ENCODE assay signal across 8 mouse cellular contexts in the genomic region with DNA sequence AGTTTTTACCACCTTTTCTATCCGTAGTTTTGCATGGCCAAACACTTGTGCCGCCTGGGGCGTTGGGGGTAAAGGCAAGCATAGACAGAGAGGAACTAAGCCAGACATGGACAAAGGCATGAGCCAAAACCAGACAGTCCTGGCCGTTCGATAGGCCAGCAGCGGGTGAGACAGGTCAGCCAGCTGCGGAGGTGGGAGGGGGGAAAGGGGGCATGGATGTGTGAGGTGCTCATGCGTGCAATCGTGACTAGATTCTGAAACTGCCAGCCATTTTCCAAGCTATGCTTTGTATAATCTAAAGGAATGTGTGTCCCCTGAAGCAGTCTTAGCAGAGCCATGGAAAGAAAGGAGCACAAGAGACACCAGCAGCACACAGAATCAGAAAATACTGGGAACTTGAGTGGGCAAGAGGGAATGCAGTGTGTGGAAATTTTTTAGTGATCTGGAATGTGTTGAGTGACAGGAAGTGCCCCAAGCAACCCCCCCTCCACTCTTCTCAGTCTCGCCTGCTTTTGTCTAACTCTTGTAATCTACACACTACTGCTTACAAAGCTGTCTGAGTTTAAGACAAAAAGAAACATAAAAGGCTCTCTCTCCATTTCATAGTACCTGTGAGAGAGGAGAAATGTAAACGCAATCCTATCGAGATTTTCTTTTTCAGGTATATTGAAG.
DNase-seq lines count a peak whose midpoint lies in the region; ATAC-seq and TF ChIP-seq lines count a peak whose summit lies in the region.

No protein-coding gene starts in this region.

- ATAC-seq in forebrain, embryonic 15.5 days (replicated peaks), result peak; percentile 72
- peak; percentile 86 for ATAC-seq in lung, embryonic 15.5 days (ENCODE audit: borderline replicate concordance, extremely low read depth, low FRiP score, low TSS enrichment)

- peak overlapping the region; percentile 89 for H3K27ac ChIP-seq in forebrain, embryonic 15.5 days (replicated peaks)
- H3K27ac ChIP-seq in lung, embryonic 15.5 days, result peak overlapping the region; percentile 96
- peak overlapping the region; percentile 58 for H3K27ac ChIP-seq in olfactory bulb, adult 2 months (ENCODE audit: insufficient read depth, low read depth, low read length)

- TF ChIP-seq CTCF in E14TG2a.4 (conservative IDR thresholded peaks at IDR 0.05; ENCODE audit: low read length), result no peak
- TF ChIP-seq CTCF in olfactory bulb, adult 2 months (IDR thresholded peaks at IDR 0.05; ENCODE audit: insufficient read depth, low read depth, low read length), result no peak

- whole genome bisulfite sequencing in forebrain, embryonic 15.5 days, result under 1% methylated on average over 12 of the region's 12 CpGs
- under 1% methylated on average over 12 of the region's 12 CpGs for WGBS in lung, embryonic 15.5 days
- 4% methylated on average over 12 of the region's 12 CpGs for WGBS in olfactory bulb, adult 2 months

- intact Hi-C loops in heart, postnatal 14 days (cut with DNase I), result no loop called here

- H3K9ac ChIP-seq in forebrain, embryonic 15.5 days (replicated peaks), result peak overlapping the region; percentile 60
- H3K9ac ChIP-seq in lung, embryonic 15.5 days, result peak overlapping the region; percentile 67

- H3K4me2 ChIP-seq in forebrain, embryonic 15.5 days (replicated peaks), result peak overlapping the region; percentile 56
- peak overlapping the region; percentile 66 for H3K4me2 ChIP-seq in lung, embryonic 15.5 days

- H3K27me3 ChIP-seq in E14TG2a.4 (ENCODE audit: insufficient read depth, low read length), result no peaks in the 10 kb centered on the region
- H3K27me3 ChIP-seq in forebrain, embryonic 15.5 days, result no peaks in the 10 kb centered on the region
- no peaks in the 10 kb centered on the region for H3K27me3 ChIP-seq in lung, embryonic 15.5 days

- H3K36me3 ChIP-seq in E14TG2a.4 (ENCODE audit: insufficient read depth, low read length), result no peaks in the 10 kb centered on the region
- H3K36me3 ChIP-seq in forebrain, embryonic 15.5 days, result no peaks in the 10 kb centered on the region
- no peaks in the 10 kb centered on the region for H3K36me3 ChIP-seq in lung, embryonic 15.5 days

- H3K4me3 ChIP-seq in E14TG2a.4 (replicated peaks; ENCODE audit: low read length), result peak overlapping the region; percentile 24; the same call in 1 of the 2 replicates
- H3K4me3 ChIP-seq in forebrain, embryonic 15.5 days, result peak overlapping the region; percentile 50
- peak overlapping the region; percentile 66 for H3K4me3 ChIP-seq in lung, embryonic 15.5 days
- H3K4me3 ChIP-seq in olfactory bulb, adult 2 months (ENCODE audit: insufficient read depth, low read depth, low read length), result peak overlapping the region; percentile 60

- peaks cover 29% of the 10 kb centered on the region for H3K4me1 ChIP-seq in E14TG2a.4 (replicated peaks; ENCODE audit: low read depth, low read length)
- H3K4me1 ChIP-seq in forebrain, embryonic 15.5 days, result peaks cover 22% of the 10 kb centered on the region
- H3K4me1 ChIP-seq in lung, embryonic 15.5 days, result peaks cover 5% of the 10 kb centered on the region; the same call in 1 of the 2 replicates
- no peaks in the 10 kb centered on the region for H3K4me1 ChIP-seq in olfactory bulb, adult 2 months (ENCODE audit: control insufficient read depth, insufficient read depth, low read length)

- H3K9me3 ChIP-seq in E14TG2a.4 (ENCODE audit: low read length), result no peaks in the 10 kb centered on the region
- H3K9me3 ChIP-seq in forebrain, embryonic 15.5 days, result no peaks in the 10 kb centered on the region
- no peaks in the 10 kb centered on the region for H3K9me3 ChIP-seq in lung, embryonic 15.5 days

- peak; percentile 47 for DNase-seq in c-Kit-positive CD71-negative TER-119-negative erythroid progenitor cells, embryonic 14.5 days (ENCODE audit: low read depth)
- DNase-seq in heart, postnatal 14 days, result peak; percentile 54 to 71
- DNase-seq in kidney, postnatal 4 days, result peak; percentile 74 to 85
- DNase-seq in thymus, postnatal 10 days (ENCODE audit: low spot score in 2 of 2), result peak; percentile 48 to 55

- no peak for TF ChIP-seq POLR2A in olfactory bulb, adult 2 months (IDR thresholded peaks at IDR 0.05; ENCODE audit: insufficient read depth, low read depth, low read length)

Comparison
In these comparisons a context has a peak if more than half of its experiments do, and no peak if none do; other contexts are left out.
1. Peak in every context shown above with its lines: DNase-seq, ATAC-seq, H3K4me3 ChIP-seq and H3K27ac ChIP-seq.